Mouse (Mus musculus): ENCODE results near the gene Olfr521.
"Not testable (repeated sequence)": the region's sequence is repeated elsewhere in the genome, so short reads cannot be mapped to it uniquely, and the experiment has no call there.

Olfr521 gene

DNA sequence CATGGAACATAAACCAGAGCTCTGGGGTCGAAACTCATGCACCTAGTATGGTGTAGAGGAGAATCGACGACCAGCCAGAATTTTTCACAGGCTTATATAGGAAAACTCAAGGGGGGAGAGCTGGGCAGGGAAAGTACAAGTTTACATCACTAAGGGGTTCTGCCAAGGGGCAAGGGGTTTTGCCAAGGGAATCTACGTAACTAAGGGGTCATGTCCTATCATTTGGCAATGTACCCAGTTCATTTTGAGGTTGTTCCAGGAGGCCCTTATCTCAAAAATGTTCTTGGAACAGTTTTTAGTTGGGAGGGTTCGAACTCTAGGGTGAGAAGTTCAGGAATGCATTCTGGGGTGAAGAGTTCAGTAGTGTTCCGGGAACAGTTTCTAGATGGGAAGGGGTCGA lies 43.7 kb downstream of the Olfr521 start:
- not testable (repeated sequence) for DNase-seq (ENCODE audit: low read depth, low spot score)

DNA sequence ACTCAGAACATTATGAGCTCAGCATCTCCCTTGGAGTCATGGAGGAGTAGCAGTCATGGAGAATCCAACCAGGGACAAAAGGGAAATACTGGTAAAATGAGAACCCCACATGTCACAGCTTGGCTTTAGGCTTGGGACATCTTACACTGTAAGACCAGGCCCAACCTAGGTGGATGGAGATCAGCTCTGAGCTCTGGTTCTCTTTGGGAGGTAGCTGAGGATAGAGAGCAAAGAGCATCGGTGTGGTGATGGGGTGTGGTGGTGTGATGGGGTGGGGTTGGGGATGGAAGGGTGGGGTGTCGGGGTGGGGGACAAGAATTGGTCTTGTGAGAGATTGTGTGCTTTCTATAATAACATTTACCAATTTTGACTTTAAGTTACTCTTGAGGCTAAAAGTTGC lies 47.5 kb downstream of the Olfr521 start:
- DNase-seq (ENCODE audit: low read depth, low spot score) = no peak

DNA sequence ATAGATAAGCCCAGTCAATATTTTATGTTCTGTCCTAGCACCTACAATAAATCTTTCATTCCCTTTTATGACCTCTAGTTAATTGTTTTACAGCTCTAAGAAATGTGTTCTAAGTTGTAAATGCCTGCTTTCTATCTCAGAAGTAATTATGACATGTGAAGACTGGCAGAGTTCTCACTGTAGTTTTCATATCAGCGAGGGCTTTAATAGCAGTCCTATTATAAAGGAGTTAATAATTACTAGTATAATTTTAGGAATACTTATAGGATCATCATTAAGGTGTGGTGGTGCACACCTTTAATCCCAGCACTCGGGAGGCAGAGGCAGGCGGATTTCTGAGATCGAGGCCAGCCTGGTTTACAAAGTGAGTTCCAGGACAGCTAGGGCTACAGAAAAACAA lies 48.4 kb downstream of the Olfr521 start:
- DNase-seq (ENCODE audit: low read depth, low spot score) = no peak

DNA sequence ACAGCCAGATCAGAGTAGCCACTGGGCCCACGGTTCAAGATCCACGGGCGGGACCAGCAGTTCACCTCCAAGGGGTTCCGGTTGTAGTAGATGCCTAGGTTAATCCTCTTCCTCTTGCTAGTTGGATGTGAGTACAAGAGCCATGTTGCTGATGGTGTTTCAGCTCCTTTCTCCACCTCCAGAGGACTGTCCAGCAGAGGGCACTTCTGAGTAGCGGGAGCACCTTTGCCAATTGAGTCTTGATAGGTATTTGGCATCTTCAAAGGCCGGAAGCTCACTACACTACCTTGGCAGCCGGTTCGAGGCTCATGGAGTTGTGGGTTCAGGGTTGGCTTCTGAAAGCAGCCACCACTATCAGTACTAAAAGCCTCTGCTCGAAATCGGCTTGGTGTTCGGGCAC lies 50.1 kb downstream of the Olfr521 start:
- no peak for DNase-seq (ENCODE audit: low read depth, low spot score)

DNA sequence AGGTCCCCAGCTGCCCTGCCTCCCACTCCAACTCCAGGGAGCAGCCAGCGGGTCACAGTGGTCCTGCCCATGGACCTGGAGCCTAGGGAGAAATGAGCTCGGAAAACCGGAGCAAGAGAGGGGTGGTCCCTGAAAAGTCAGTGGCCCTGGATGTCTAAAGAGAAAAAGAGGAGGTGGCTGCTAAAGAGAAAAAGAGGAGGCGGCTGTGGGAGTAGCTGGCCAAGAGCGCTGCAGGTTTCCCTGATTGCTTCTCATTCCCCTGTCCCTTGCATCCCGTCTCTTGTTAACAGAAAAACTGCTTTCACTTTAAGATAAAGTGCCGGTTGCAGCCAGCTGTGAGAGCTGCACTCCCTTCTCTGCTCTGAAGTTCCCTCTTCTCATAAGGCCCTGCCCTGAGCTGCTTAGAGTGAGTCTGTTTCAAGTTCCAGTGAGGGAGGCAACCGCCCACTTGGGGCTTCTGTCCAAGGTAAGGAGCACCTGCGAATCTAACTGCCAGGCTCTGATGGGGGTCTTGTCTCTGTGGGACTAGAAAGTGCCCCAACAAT lies 54.9 kb downstream of the Olfr521 start:
- not testable (repeated sequence) for DNase-seq (ENCODE audit: low read depth, low spot score)
